Mouse (Mus musculus): ENCODE data around the gene Tmem202.
A peak's percentile ranks its signal among the peaks of the same experiment; 100 is the strongest.

Tmem202 gene

DNA sequence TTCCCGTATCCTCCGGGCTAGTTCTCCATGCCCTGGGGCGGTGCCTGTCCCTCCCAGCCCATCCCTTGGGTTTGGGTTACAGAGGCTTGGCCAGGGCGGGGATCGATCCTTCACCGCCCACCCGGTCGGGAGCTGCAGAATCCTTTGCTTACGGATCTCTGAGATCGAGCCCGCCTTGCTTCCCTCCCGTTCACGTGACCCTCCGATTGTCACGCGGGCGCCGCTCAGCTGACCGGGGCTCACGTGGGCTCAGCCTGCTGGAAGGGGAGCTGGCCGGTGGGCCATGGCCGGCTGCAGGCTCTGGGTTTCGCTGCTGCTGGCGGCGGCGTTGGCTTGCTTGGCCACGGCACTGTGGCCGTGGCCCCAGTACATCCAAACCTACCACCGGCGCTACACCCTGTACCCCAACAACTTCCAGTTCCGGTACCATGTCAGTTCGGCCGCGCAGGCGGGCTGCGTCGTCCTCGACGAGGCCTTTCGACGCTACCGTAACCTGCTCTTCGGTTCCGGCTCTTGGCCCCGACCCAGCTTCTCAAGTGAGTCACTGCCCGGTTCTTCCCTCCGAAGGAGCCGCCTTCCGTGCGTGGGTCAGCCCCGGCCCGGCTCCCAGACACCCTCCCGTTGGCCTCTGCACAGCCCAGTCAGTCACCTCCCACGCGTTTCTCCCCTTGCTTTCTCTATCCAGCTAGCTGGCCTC is at the start of gene Tmem202, which contains the start of gene Hexa:
Gene Tmem202 (minus strand): TSS at position 407 of the 697 bp plus-strand sequence.
Gene Hexa (plus strand): TSS at position 100 of the 697 bp plus-strand sequence.
- DNase-seq (ENCODE audit: low spot score) = peak; percentile 78

DNA sequence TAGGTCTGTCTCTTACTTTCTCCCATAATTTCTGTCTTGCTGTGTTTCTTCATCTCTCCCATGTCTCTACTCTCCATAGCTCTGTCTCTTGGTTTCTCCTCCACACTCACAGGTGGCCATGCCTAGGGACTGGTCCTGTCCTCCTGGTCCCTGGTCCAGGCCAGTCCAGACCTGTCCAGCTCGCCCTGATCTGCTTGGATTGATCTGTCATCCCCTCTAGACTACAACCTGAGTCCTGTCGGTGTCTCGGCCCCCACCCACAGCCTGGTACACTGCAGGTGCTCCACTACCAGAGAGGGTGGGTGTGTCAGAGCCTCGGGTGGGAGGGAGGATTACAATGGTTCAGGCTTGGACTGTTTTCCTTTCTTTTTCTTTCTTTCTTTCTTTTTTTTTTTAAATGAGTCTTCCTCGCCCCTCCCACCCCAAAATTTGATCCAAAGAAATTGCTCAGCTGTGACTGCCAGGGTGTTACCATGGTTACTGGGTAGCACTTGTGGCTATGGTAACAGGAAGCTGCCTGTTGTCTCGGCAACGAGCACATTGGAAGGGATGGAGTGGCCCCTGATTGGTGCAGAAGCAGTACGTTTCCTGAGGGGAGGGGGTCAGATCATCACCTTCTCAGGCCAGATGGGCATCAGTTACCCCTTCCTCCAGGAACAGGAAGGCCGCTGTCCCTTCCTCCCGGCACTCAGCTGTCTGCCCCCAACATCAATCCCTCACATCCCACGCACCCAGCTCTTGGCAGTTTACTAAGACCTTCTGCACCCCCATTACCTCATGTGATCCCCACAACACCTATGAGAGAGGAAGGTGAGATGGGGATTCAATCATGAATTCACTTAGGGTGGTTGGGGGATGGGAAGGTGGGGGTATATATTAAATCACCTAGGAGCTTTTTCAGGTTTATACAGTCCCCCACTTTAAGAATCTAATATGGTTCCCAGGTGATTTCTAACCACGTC is 49.3 kb upstream of the Tmem202 start:
- DNase-seq (ENCODE audit: low spot score) = no peak

DNA sequence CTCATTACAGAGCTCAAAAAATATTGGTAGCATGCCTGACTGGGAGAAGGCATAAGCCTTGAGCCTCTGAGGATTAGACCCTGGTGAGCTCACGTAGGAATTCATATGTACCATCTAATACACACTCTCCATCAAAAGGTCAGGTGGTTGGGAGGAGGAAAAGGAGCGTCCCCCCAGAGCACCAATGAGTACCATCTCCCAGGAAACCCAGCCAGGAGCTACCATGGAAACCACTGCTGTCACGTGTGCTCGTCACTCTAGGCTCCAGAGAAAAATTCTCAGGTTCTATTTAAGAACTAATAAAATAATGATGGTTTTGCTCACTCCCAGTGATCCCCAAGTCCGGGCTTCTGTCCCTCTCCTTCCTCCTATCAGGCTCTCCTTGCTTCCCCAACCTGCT is 48.6 kb upstream of the Tmem202 start:
- DNase-seq (ENCODE audit: low spot score) = no peak

DNA sequence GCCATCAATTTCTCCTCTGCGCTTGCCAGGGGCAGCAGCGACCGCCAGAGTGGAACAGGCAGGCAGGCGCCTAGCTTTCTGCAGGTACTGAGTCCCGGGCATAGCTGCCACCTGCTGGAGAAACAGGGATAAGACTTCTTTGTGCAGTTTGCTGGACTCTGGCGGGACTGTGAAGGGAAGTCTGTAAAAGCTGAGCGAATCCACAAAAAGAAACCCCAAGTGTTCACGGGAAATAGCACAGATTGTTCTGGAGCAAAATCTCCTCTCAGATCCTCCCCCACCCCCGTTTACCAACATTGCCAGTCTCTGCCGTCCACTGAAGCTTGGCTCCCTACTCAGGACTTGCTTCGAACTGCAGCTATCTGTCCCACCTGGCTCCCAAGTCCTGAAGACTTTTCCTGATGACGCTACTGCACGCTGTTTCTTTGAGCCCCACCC is 45.2 kb upstream of the Tmem202 start:
- DNase-seq (ENCODE audit: low spot score) = peak; percentile 56

DNA sequence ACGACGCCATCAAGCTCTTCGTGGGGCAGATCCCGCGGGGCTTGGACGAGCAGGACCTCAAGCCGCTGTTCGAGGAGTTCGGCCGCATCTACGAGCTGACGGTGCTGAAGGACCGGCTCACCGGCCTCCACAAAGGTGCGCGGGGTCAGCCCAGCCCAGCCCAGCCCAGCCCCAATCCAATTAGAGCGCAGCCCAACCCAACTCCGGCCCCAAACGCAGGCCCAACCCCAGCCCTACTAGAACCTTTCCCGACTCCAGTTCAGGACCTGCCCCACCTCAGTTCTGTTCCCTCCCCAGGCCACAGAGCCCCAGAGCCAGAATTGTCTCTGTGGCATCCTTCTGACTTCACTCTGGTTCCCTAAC is 38.8 kb upstream of the Tmem202 start:
- DNase-seq (ENCODE audit: low spot score) = no peak

DNA sequence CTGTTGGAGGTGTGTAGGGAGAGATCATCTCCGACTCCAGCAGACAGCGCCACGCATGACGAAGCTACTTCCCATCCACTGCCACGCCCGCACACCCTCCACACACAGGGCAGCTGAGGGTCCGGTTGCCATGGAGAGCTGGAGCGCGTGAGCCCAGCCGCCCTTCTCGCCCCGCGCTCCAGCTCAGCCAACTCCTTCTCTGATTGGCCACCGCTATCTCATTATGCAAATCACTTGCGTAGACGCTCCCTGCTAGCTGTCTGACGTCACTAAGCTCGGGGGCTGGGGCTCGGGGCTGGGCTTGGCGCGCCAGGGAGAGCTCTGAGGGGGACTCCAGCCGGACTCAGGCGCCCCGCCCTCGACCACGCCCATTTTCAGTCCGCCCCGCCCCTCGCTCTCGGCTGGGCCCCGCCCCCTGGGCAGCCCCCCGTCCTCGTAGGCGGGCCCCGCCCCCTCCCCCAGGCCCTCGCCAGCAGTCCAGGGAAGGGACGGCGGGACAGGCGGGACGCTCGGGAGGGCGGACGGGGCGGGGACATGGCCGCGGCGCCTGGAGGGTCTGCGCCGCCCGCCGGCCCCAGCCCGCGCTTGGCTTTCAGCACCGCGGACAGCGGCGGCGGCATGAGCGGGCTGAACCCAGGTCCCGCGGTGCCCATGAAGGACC is 38.3 kb upstream of the Tmem202 start, which contains the start of gene Celf6:
Gene Celf6 (plus strand): TSS at position 74 of the 661 bp plus-strand sequence.
- DNase-seq (ENCODE audit: low spot score) = peak; percentile 94

DNA sequence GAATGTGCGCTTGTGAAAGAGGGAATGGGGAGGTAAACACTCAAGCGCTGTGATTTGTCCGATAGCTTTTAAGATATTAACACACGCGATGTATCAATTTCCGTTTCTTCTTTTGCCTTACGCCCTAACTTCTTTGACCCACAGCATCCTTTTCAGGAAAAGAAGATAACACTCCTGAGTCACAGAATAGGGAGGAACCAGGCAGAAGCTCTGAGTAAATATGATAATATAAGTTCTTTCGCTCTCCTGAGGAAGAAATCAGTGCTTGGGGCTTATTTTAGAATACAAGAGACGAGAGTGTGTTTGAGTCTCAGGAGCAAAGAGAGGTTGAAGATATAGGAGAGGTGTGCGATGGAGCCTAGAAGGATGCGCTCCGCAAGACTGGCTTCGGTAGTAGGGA is 37.8 kb upstream of the Tmem202 start:
- no peak for DNase-seq (ENCODE audit: low spot score)

DNA sequence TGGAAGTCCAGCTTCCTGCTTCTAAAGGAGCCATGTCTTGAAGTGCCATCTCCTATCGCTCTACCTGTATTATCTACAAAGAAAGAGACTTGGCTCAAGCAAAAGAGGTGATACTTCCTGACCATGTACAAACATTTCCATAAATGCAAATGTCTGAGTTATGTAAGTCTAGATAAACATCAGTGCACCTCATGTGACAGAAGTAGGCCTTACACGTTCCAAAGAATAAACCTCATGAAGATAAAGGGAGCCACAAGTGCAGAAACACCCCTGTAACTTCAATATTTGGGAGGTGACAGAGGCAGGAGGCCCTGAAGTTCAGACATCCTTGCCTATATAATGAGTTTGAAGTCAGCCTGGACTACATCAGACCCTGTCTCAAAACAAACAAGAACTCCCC is 32.2 kb upstream of the Tmem202 start:
- no peak for DNase-seq (ENCODE audit: low spot score)

DNA sequence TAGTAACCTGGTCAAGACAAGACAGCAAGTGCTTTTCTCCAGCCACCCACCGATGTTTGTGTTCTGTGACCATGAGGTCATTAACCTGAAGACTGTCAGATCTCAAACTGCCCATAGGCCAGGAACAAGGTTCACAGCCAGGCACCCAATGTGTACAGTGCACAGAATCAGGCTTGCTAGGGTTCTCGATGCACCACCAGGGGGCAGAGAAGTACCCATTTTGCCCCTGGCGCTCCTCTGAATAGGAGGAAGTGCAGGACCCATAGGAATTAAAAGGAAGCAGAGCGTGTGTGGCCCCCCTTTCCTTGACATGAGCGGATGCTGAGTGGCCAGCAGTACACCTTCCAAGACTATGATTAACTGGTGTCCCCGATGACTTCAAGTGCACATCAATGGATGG is 27.5 kb upstream of the Tmem202 start:
- DNase-seq (ENCODE audit: low spot score) = peak; percentile 16

DNA sequence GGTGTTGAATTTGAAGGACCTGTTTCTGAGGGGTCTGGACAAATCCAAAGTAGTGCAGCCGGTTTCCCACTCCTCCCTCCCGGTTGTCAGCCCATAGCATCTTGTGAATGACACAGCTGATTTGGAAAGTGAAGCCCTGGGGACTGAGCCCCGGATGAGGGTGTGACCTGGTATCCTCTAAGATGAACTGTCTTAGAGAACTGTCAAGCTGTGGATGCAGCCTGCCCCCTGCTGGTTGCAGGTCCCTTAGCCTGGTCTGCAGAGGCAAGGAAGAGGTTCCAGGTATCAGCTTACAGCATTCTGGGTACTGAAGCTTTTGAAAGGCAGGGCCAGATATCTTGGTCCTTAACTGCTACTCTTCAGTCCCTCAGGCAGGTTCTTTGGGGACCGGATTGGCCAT is 26.0 kb upstream of the Tmem202 start:
- DNase-seq (ENCODE audit: low spot score) = peak; percentile 37

DNA sequence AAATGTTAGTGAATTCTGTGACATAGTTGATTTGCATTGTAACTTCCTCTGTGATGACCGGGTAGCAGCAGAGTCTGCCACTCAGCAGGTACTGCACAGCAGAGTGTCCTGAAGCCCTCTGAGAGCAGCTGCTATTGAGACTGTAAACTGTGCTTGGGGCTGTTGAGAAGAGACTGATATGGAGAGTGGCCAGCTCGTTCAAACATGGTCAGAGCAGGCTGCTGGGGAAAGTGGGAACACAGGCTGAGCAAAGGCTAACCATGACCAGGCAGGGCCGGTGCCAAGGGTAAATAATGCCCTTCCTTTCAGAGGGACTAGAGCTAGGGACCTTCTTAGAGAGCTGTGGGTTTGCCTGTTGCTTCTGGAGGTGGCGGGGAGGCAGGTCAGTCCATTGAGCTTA is 14.1 kb upstream of the Tmem202 start:
- DNase-seq (ENCODE audit: low spot score) = no peak

DNA sequence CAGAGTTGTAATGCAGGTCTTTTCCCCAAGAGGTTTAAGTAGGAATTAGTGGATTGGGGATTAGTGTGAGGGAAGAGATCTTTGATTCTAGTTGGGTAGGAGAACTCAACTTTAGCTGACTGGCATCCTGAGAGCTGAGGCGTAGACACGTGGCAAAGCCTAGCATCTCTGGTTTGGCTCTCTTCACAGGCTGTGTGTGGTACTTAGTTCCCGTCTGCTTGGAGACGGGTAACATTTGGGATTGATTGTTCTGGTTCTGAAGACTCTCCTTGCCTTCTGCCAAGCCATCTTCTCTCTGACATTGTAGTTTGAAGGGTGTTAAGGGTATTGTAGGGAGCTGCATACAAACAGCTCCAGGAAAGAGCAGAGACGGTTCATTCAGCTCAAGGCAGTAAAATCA is 13.0 kb upstream of the Tmem202 start:
- no peak for DNase-seq (ENCODE audit: low spot score)

DNA sequence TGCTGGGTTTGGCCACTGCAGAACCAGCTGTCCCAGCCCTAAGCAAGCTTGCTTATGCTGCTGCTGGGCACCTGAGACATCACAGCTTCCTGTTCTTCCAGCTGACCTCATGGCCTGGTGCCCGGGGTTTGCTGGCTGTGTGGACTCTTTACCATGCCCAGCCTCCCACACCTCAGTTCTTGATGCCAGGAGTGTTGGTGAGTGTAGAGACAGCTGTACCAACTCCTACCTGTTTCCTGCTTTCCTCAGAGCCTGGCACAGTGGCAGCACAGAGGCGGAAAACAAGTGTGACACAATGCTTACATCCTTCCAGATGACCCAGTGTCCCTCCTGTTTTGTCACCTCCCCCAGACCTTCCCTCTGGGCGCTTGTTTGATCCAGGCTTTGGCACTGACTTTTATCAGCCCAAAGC is 12.0 kb upstream of the Tmem202 start:
- peak; percentile 38 for DNase-seq (ENCODE audit: low spot score)

DNA sequence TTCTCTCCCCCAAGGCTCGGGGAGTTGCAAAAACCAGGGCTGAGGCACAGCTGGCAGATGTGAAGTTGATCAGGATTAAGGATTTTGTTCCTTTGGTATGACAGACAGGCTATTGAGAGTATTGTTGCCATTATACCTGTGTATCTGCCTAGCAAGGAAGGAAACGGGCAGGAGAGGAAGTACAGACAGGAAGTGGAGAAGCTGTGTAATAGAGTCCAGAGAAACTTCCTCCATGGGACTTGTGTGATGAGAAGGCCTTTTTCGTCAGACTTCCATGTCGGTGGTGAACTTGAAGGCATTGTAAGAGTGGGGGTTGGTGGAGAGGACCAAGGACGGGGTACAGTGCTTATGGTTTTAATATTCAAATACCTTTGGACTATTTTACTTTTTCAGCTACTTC is 11.4 kb upstream of the Tmem202 start:
- DNase-seq (ENCODE audit: low spot score) = no peak

DNA sequence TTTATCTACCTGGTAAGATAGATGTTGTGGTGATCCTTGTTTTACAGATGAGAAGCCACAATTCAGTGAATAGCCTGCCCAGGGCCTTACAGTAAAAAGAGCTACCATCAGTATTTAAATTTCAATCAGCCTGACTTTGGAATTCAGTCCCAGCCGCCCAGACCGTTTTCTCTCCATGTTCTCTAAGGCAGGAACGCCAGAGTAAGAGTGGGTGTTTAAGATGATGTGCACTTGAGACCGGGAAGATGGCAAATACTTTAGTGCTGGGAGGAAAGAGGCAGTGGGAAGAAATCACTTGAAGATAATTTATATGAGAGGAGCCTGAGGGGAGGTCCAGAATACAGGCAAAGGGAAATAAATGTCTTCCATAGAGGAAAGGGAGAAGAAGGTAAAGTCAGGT is 10.4 kb upstream of the Tmem202 start:
- no peak for DNase-seq (ENCODE audit: low spot score)

DNA sequence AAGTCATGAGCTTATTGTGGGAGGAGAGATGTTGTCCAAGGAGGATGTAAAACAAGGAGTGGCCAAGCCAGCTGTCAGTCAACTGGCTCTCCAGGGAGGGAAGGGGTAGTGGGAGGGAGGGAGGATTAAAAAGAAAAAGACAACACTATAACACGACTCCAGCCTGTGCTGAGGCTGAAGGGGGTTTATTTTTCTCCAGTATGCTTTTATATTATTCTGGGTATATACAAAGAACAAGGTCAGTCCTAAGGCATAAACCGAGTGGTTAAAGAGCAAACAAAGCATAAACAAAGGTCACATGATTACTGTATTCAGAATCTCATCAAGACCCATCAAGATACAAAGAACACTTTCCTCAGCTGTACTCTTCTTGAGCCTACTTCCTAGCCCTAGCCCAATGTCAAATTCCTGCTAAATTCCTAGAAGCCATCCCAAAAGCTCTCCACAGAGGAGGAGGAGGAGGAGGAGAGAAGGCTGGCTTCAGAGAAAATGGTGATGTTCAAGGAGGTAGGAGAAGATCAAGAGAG is 9.4 kb upstream of the Tmem202 start:
- DNase-seq (ENCODE audit: low spot score) = no peak

DNA sequence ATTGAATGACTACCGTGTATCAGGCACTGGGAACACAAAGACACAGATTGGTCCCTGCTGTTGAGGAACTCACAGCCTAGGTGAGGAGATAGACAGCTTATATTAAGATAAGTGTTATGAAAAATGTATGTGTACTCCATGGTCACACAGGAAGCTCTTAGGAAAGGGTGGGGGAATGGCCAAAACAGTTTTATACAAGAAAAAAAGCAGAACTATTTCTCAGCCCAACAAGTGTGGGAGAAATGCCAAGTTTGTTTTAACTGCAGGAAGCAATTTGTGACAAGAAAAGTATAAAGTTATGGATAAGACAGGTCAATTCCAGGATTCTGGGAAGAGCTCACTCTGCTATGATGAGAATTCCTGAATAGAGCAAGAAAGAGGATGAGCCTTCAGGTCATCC is 8.2 kb upstream of the Tmem202 start:
- DNase-seq (ENCODE audit: low spot score) = no peak

DNA sequence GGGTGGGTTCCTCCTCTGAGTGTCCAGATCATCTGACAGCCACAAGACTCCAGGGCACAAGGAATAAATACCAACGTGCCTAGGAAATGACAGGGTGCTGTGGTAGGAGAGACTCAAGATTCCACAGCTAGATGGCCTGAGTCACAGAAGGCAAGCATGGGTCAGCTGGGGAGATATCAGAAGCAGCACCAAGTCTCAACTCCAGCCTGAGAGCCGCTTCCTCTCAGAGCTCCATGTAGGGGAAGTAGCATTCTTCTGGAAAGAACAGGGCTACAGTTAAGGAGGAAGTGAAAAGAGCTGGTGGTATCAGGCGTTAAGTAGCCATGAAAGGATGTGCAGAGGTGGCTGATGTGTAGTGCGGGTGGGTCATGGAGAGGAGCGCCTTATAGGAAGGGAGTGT is 5.1 kb upstream of the Tmem202 start:
- no peak for DNase-seq (ENCODE audit: low spot score)

DNA sequence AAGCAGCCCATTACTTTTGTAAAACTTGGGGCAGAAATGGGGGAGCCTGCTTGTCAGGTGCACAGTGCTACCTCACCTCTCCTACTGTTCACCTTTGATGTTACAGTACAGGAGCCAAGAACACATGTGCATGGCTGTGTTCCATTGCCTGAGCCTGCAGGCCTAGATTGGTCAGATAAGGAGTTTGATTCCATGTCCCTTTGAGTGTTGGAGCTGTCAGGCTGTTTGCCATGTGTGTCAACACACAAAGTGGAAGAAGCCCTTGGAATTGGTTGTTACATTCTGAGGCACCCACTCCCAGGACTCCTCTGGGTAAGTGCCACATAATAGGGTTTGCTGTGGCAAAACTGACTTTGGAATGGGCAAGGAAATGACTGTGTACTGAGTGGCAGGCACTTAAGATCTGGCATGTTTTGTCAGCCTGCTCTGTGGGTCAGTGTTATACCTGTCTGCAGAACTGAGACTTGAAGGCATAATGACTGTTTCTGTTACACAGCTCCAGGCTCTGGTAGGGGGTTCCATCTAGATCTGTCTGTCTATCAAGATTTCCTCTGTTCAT is 3.2 kb upstream of the Tmem202 start:
- no peak for DNase-seq (ENCODE audit: low spot score)

DNA sequence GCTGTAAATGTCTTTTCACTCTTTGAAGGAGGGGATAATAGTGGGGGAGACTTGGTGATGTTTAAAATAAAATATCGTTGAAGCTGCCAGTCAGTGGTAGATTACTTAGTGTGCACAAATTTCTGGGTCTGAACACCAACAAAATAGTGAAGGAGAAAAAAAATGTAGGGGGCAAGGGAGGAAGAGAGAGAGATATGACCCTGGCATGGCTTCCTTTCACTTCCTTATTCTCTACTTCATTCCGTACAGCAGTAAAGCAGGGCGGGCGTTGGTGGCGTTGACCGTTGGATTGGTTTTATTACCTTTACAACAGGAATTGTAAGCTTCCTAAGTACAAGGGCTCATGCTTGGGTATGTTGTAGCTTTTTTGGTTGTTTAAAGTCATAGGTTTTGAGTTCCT is 2.0 kb upstream of the Tmem202 start:
- DNase-seq (ENCODE audit: low spot score) = no peak

DNA sequence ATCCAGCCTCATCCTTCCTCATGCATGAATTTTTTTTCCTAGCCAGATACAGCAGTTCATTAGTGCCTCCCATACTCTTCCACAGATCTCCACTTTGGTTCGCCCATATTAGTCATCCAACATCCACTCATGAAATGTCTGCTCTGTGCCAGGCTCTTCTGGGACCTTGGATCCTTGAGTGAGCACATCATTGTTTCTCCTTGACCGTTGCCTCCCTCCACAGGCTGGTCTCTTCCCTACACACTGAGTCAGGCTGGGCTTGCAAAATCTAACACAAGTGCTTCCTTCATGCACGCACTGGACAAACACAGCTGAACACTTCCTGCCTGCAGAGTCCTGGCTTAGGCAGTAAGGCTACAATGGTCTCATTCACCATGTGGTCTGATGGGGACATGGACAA is 2.0 kb downstream of the Tmem202 start:
- peak; percentile 28 for DNase-seq (ENCODE audit: low spot score)

DNA sequence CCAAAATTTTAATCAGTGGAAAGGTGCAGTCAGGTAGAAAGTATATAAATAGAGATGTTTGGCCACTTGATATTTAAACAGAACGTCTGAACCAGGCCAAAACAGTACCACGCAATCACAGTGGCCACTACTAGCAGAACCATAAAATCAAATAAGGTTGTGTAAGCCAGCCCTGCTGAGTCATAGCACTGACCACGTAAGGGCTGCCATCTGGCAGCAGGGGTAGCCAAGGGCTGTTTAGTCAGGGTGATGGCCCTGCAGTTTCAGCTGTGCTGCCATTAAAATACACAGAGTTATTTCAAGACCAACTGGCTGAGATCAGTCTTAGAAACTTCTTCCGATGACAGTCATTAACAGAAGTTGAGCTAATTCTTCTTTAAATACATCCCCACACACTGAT is 5.8 kb downstream of the Tmem202 start:
- DNase-seq (ENCODE audit: low spot score) = peak; percentile 34

All from ovary, adult 18-20 months (tissue).